Mouse (Mus musculus): ENCODE data around the gene Traf3.

GRCm38 (mm10) chr12:111193331-111193730, 27.2 kb downstream of the Traf3 start:
- TF ChIP-seq TAL1 (IDR thresholded peaks at IDR 0.05; ENCODE audit: low read length) (no peak), GATA1 (IDR thresholded peaks at IDR 0.05; ENCODE audit: low read length) (no peak)

Measured in erythroblast, embryonic 14.5 days (primary cell).